Mouse (Mus musculus): ENCODE measurements at regions not wholly inside any gene's neighbourhood (a gene's known extent, or its start where the extent isn't known, plus 50 kb on each side); places are given as distances from the start of the nearest gene placed in this dataset.
A peak's percentile ranks its signal among the peaks of the same experiment; 100 is the strongest.

DNA sequence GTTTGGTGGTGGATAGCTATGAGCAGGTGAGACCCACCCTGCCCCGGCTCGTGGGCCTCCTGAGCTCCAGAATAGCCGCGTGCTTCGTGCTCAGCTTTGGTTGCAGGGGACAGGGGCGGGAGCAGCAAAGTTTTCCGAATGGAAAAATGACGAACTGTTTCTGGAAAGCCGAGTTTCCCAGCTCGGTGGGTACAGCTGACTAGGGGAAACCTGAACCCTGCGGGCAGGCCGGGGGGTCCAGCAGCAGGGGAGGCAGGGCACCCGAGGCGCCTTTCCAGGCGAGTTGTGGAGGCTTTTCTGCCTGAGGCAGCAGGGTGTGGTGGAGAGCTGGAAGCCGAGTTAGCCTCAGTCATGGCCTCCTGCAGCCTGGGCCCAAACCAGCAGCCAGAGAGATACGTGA, 88.8 kb upstream of the 1600014C23Rik start:
- DNase-seq (ENCODE audit: low spot score), result no peak
- H3K27ac ChIP-seq, result no peak overlapping the region
- 89% methylated on average over 17 of the region's 17 CpGs for WGBS
- H3K9me3 ChIP-seq, result no peaks in the 10 kb centered on the region
- no peak overlapping the region for H3K4me3 ChIP-seq
- H3K4me1 ChIP-seq (replicated peaks), result peaks cover 13% of the 10 kb centered on the region
- H3K27me3 ChIP-seq (ENCODE audit: insufficient read depth, poor library complexity, severe bottlenecking), result no peaks in the 10 kb centered on the region
- no peaks in the 10 kb centered on the region for H3K36me3 ChIP-seq

DNA sequence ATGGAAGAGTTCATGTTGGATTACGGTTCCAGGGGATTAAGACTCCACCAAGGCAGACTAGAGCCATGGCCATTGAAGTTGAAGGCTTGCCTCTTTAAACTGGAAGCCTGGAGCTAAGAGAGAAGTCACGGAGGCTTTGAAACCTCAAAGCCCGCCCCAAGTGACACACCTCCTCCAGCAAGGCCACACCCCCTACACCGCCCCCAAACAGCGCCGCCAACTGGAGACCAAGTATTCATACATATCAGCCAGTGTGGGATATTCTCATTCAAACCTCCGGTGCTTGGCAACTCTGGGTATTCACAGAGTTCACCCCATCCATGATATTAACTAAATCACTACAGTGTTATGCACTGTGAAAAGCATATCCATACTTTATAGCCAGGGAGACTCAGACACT, 87.7 kb upstream of the 1600014C23Rik start:
- WGBS, result 88% methylated on average over 7 of the region's 7 CpGs
- no peak overlapping the region for H3K27ac ChIP-seq
- no peak overlapping the region for H3K4me3 ChIP-seq

DNA sequence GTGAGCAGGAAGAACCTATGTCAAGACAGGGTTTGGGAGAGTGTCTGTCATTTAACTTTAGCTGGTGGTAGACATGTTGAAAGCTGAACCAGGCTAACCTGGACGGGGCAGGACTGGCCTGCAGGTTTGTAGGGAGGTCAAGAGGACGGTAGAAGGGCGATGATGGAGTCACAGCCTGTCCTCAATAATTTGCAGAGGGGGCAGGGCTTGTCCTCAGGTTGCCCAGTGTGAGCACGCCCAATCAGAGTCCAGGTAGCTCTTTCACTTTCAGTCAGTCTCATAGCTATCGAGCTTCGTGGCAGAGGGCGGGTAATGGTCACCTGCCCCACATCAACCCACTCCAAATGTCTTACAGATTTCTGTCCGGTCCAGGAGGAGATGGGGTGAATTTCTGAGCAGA, 85.5 kb upstream of the 1600014C23Rik start:
- no peak overlapping the region for H3K4me3 ChIP-seq
- H3K4me1 ChIP-seq (replicated peaks), result peaks cover 16% of the 10 kb centered on the region
- H3K9me3 ChIP-seq, result no peaks in the 10 kb centered on the region
- no peak for DNase-seq (ENCODE audit: low spot score)
- WGBS, result 90% methylated on average over 8 of the region's 8 CpGs
- H3K27me3 ChIP-seq (ENCODE audit: insufficient read depth, poor library complexity, severe bottlenecking), result peaks cover 10% of the 10 kb centered on the region; the same call in 1 of the 2 replicates
- H3K36me3 ChIP-seq, result no peaks in the 10 kb centered on the region
- no peak overlapping the region for H3K27ac ChIP-seq

More for the DNA sequence above, 87.7 kb upstream of the 1600014C23Rik start:
- DNase-seq (ENCODE audit: low spot score), result no peak
- H3K9me3 ChIP-seq, result no peaks in the 10 kb centered on the region
- no peaks in the 10 kb centered on the region for H3K36me3 ChIP-seq
- H3K27me3 ChIP-seq (ENCODE audit: insufficient read depth, poor library complexity, severe bottlenecking), result no peaks in the 10 kb centered on the region
- H3K4me1 ChIP-seq (replicated peaks), result peaks cover 13% of the 10 kb centered on the region

DNA sequence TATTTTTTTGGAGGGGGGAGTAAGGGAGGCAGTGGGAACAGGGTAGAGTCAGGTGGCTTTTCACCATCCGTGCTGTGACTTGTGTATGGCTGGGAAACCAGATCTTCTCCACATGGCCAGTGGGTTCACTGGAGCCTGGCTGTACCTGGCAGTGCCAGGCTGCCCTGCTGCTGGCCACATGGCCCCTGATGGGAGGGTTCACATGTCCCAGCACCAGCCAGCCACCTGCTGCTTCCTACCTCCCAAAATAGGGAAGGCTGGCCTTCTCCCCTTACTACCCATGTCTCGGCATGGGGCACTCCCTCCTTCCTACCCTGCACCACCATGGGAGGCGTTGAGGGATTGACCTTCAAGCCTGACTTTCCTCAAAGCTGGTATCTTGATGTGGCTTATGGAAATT, 82.9 kb upstream of the 1600014C23Rik start:
- Histone ChIP-seq H3K9me3 (no peaks in the 10 kb centered on the region), H3K27ac (no peak overlapping the region), H3K4me1 (replicated peaks) (peaks cover 16% of the 10 kb centered on the region), H3K4me3 (no peak overlapping the region), H3K36me3 (no peaks in the 10 kb centered on the region), H3K27me3 (ENCODE audit: insufficient read depth, poor library complexity, severe bottlenecking) (peaks cover 19% of the 10 kb centered on the region; the same call in 1 of the 2 replicates)
- WGBS, result 89% methylated on average over 3 of the region's 3 CpGs
- DNase-seq (ENCODE audit: low spot score), result no peak

GRCm38 (mm10) chr17:45815833-45816232, 82.2 kb upstream of the 1600014C23Rik start:
- H3K27me3 ChIP-seq (ENCODE audit: insufficient read depth, poor library complexity, severe bottlenecking), result peaks cover 19% of the 10 kb centered on the region; the same call in 1 of the 2 replicates
- peaks cover 16% of the 10 kb centered on the region for H3K4me1 ChIP-seq (replicated peaks)
- no peaks in the 10 kb centered on the region for H3K36me3 ChIP-seq
- 52% methylated on average over 2 of the region's 2 CpGs for WGBS
- no peak overlapping the region for H3K27ac ChIP-seq
- no peak for DNase-seq (ENCODE audit: low spot score)
- no peaks in the 10 kb centered on the region for H3K9me3 ChIP-seq
- no peak overlapping the region for H3K4me3 ChIP-seq

- H3K27ac ChIP-seq, result no peak overlapping the region
- H3K36me3 ChIP-seq, result no peaks in the 10 kb centered on the region
- no peaks in the 10 kb centered on the region for H3K9me3 ChIP-seq
- 70% methylated on average over 7 of the region's 7 CpGs for WGBS
- H3K27me3 ChIP-seq (ENCODE audit: insufficient read depth, poor library complexity, severe bottlenecking), result peaks cover 19% of the 10 kb centered on the region; the same call in 1 of the 2 replicates
- DNase-seq (ENCODE audit: low spot score), result no peak
- peaks cover 16% of the 10 kb centered on the region for H3K4me1 ChIP-seq (replicated peaks)
- no peak overlapping the region for H3K4me3 ChIP-seq
Measured at GRCm38 (mm10) chr17:45815341-45815740, 81.7 kb upstream of the 1600014C23Rik start.

- DNase-seq (ENCODE audit: low spot score), result no peak
- no peak overlapping the region for H3K4me3 ChIP-seq
- peaks cover 19% of the 10 kb centered on the region; the same call in 1 of the 2 replicates for H3K27me3 ChIP-seq (ENCODE audit: insufficient read depth, poor library complexity, severe bottlenecking)
- H3K9me3 ChIP-seq, result no peaks in the 10 kb centered on the region
- 22% methylated on average over 11 of the region's 11 CpGs for WGBS
- peak overlapping the region; percentile 45; the same call in 1 of the 2 replicates for H3K27ac ChIP-seq
- H3K36me3 ChIP-seq, result no peaks in the 10 kb centered on the region
- peaks cover 16% of the 10 kb centered on the region for H3K4me1 ChIP-seq (replicated peaks)
Measured at GRCm38 (mm10) chr17:45814586-45814985, 80.9 kb upstream of the 1600014C23Rik start.

DNA sequence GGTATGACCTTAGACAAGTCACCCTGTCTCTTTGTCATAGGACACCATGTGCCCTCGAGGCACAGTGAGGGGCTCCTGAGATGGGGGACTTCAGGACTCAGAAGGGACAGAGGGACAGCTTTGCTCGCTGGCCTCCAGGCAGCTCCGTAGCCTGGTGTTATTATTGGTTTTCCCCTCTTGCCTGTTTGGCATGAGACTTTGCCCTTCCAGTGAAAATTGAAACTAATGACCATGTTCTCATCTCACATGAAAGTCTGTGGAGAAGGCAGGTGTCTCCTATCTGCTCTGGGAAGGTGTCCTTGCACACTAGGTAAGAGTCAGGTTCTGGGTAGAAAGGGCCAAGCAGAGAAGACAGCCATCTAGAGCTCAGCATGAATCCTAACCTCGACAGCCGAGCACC, 80.3 kb upstream of the 1600014C23Rik start:
- H3K36me3 ChIP-seq, result no peaks in the 10 kb centered on the region
- WGBS, result 71% methylated on average over 5 of the region's 5 CpGs
- H3K9me3 ChIP-seq, result no peaks in the 10 kb centered on the region
- no peak overlapping the region for H3K27ac ChIP-seq
- peaks cover 16% of the 10 kb centered on the region for H3K4me1 ChIP-seq (replicated peaks)
- no peak for DNase-seq (ENCODE audit: low spot score)
- peaks cover 19% of the 10 kb centered on the region; the same call in 1 of the 2 replicates for H3K27me3 ChIP-seq (ENCODE audit: insufficient read depth, poor library complexity, severe bottlenecking)
- H3K4me3 ChIP-seq, result no peak overlapping the region

- H3K27me3 ChIP-seq (ENCODE audit: insufficient read depth, poor library complexity, severe bottlenecking), result peaks cover 24% of the 10 kb centered on the region
- H3K27ac ChIP-seq, result no peak overlapping the region
- WGBS, result 88% methylated on average over 9 of the region's 9 CpGs
- H3K4me3 ChIP-seq, result no peak overlapping the region
- no peaks in the 10 kb centered on the region for H3K36me3 ChIP-seq
- H3K9me3 ChIP-seq, result no peaks in the 10 kb centered on the region
- H3K4me1 ChIP-seq (replicated peaks), result peaks cover 20% of the 10 kb centered on the region
- no peak for DNase-seq (ENCODE audit: low spot score)
Measured at GRCm38 (mm10) chr17:45812289-45812955, 78.8 kb upstream of the 1600014C23Rik start.

- Histone ChIP-seq H3K27ac (no peak overlapping the region), H3K4me3 (no peak overlapping the region), H3K4me1 (replicated peaks) (peaks cover 27% of the 10 kb centered on the region), H3K36me3 (no peaks in the 10 kb centered on the region), H3K9me3 (no peaks in the 10 kb centered on the region), H3K27me3 (ENCODE audit: insufficient read depth, poor library complexity, severe bottlenecking) (peaks cover 30% of the 10 kb centered on the region)
- no peak for DNase-seq (ENCODE audit: low spot score)
- WGBS, result 85% methylated on average over 11 of the region's 11 CpGs
Measured at GRCm38 (mm10) chr17:45811632-45812221, 78.1 kb upstream of the 1600014C23Rik start.

- no peak for DNase-seq (ENCODE audit: low spot score)
- Histone ChIP-seq H3K4me3 (no peak overlapping the region), H3K4me1 (replicated peaks) (peaks cover 33% of the 10 kb centered on the region), H3K9me3 (no peaks in the 10 kb centered on the region), H3K36me3 (no peaks in the 10 kb centered on the region), H3K27me3 (ENCODE audit: insufficient read depth, poor library complexity, severe bottlenecking) (peaks cover 39% of the 10 kb centered on the region), H3K27ac (no peak overlapping the region)
- 87% methylated on average over 6 of the region's 6 CpGs for WGBS
Measured at GRCm38 (mm10) chr17:45809728-45810127, 76.1 kb upstream of the 1600014C23Rik start.

GRCm38 (mm10) chr17:45808374-45808773, 74.7 kb upstream of the 1600014C23Rik start:
- H3K27ac ChIP-seq, result no peak overlapping the region
- peaks cover 40% of the 10 kb centered on the region for H3K4me1 ChIP-seq (replicated peaks)
- H3K36me3 ChIP-seq, result no peaks in the 10 kb centered on the region
- H3K27me3 ChIP-seq (ENCODE audit: insufficient read depth, poor library complexity, severe bottlenecking), result peaks cover 52% of the 10 kb centered on the region
- no peaks in the 10 kb centered on the region for H3K9me3 ChIP-seq
- 72% methylated on average over 4 of the region's 4 CpGs for WGBS
- DNase-seq (ENCODE audit: low spot score), result no peak
- no peak overlapping the region for H3K4me3 ChIP-seq

- Histone ChIP-seq H3K4me3 (no peak overlapping the region), H3K4me1 (replicated peaks) (peaks cover 41% of the 10 kb centered on the region), H3K36me3 (no peaks in the 10 kb centered on the region), H3K9me3 (no peaks in the 10 kb centered on the region), H3K27ac (peak overlapping the region; percentile 76), H3K27me3 (ENCODE audit: insufficient read depth, poor library complexity, severe bottlenecking) (peaks cover 48% of the 10 kb centered on the region)
- no peak for DNase-seq (ENCODE audit: low spot score)
- WGBS, result 58% methylated on average over 13 of the region's 13 CpGs
Measured at GRCm38 (mm10) chr17:45807452-45807851, 73.8 kb upstream of the 1600014C23Rik start.

Data from hindbrain, embryonic 10.5 days (tissue).